Mouse (Mus musculus) left cerebral cortex, adult 8-10 months (tissue): ENCODE results near the gene Ncdn. TPM values are rescaled to one million over a fixed set of nuclear protein-coding genes. Genes with fewer than 3 reads are reported as not detected.

Experiments used
- DNase-seq, 2 experiments: peaks; one replicate each; pipeline ENCODE4 v3.0.0; 2022; ENCODE audit warnings: low spot score in 2 of 2
- total RNA-seq, 4 experiments: library from RNA; stranded (reverse); gene quantifications; 2 replicates each; pipeline ENCODE4 v1.2.4; 2022

The Ncdn gene
- total RNA-seq, 4 experiments from 2014 or later, result 980 to 990 (median 985) TPM

DNA sequence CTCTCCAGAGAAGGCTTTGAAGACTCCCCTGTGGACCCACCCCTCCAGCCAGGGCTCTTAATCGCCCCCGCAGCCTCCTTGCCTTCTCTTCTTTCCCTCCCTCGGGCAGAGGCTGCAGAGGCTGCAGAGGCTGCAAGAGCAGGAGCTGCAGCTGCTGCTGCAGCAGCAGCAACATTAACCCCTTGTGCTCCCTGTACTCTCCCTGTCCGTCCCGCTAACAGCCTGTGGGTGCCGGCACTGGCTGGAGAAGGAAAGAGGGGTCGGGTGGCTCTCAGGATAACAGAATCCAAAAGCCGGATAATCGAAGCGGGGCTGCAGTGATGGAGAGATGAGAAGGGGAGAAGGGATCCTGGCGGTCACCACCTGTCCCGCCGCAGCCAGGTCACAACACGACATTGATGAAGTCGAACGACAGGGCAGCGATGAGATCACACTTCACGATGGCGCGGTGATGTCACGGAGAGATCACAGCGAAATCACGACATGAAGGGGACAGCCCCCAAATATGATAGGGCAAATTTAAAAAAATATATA lies 563 bp downstream of the Ncdn start:
- DNase-seq, result peak in 1 of 2 experiments; percentile 36

DNA sequence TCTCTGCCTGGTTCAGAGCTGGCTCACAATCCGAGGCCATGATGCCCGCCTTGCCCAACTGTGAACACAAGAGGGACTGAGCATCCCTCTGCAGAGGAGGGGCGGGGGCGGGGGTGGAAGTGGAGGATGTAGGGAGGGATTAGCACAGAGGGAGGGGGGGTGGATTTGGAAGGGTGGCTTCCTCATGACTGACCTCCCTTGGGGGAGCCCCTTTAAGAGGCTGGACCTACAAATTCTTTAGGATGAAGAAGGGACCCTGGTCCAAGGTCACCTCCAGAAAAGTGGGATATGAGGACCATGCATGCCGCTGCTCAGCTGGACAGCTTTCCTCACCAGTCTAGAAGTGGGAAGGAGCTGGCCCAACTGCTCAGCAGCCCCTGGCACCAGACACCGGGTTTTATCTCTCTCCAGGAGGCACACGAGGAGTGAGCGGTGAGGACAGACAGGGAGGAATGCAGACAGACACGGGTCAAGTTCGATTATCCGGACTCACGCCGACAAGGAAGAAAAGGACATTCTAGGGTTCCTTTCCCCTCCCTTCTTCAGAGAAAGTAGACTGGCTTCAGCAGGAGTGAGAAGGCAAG lies 1.1 kb downstream of the Ncdn start:
- DNase-seq, result peak in 1 of 2 experiments; percentile 39

DNA sequence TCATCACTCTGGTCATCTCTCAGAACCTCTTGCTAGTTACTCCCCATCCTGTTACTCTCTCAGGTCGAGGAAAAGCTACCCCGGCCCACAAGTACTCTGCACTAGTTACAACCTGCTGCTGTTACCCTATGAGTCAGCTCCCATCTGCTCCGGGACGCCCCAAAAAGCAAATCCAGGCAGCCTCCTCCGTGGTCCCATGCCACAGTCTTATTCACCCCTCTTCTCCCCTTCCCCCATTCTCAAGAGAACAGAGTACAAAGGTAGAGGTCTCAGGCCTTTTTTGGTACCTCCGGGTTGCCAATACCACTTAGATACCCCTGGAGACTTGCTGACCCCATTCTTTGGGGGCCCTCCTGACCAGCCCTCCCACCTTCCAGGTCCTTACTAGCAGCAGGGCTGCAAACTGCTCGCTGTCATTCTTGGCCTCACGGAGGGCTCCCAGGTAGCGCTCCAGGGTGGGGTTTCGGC lies 1.6 kb downstream of the Ncdn start:
- peak in 1 of 2 experiments; percentile 48 for DNase-seq

DNA sequence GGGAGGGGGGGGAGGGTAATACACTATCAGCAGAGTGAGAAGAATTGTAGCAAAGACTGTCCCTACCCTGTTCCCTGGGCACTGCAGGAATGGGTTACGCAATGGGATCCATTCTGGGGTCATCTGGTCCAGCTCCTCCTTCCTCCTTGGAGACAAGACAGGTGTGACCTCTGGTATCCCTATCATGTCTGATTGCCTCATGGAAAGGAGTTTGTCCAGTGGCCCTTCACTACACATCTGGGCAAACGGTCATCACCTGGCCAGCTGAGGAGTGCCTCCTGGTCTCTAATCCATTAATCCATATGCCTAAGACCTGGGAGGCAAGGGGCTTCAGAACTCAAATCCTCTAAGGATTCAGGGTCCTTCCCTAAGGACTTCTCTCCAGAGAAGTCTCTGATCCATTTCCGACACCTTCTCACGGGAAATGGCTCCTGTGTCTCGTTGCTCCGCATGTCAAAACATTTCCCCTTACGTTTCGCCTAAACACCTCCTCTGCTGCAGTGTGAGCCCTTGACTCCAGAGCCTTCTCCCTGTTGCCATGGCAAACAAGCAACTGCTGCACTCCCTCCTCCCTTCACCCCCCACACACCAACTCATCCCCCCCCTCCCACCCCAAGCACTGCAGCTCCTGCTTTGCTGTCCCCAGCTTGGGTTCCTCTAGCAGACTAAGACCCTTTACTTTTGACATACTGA lies 2.2 kb downstream of the Ncdn start:
- peak in 1 of 2 experiments; percentile 38 for DNase-seq

DNA sequence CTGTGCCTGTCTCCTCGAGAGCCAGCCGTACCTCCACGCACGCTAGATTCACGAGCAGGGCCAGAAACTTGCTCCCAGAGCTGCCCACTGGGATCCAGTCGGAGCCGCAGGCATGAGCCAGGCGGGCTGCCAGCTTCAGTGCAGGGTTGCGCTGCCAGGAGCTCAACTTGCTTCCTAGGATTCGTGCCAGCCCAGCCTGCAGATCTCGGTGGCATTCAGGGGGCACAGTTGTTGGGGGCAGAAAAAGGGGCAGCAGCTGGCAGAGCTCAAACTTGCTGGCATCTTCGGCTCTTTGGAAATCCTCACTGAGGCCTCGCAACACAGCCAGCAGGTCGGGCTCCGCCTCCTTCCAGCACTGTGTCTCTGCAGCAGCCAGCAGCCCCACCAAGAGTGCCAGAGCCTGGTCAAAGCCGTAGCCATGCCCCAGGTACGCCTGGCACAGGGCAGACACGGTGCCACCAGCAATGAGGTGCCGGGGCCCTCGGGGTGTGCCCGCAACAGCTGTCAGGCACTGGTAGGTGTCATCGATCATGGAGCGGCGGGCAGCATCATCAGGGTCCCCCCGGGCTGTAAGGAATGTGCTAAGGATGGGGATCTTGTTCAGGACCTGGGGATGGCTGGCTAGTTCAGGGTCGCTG lies 3.1 kb downstream of the Ncdn start:
- DNase-seq, result peak in 1 of 2 experiments; percentile 74

DNA sequence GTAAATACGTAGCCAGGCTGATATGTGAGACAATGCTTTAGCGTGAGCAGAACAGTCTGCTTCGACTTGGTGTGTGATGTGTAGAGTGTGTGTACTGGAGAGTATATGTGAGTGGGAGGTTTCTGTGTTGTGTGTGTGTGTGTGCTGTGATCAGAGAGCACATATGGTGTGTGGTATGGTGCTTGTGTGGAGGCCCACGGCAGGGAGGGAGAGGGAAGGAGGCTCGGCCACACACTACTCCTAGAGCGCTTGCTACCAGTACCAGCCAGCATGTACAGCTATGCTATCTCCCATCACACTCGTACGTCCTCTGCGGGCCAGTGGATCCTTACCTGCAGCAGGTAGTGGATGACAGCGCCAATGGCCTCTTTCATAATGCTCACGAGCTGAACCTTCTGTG lies 3.7 kb downstream of the Ncdn start:
- DNase-seq, result peak in 1 of 2 experiments; percentile 73

DNA sequence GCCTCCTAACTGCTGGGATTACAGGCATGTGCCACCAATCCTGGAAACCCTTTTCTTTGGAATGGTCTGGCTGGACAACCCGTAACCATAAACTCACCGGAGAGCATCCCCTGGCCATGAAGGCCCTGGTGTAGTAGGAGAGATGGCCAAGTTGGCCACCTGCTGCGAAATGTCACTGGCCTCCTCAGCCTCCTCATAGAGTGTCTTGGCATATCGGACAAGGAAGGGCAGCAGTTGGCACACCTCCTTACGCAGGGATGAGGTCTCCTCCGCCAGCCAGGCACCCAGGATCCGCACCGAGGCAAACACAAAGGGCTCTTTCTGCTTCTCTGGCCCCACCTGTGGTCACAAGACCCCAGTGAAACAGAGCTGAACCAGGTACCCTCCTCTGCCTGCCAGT lies 4.9 kb downstream of the Ncdn start:
- no peak for DNase-seq

DNA sequence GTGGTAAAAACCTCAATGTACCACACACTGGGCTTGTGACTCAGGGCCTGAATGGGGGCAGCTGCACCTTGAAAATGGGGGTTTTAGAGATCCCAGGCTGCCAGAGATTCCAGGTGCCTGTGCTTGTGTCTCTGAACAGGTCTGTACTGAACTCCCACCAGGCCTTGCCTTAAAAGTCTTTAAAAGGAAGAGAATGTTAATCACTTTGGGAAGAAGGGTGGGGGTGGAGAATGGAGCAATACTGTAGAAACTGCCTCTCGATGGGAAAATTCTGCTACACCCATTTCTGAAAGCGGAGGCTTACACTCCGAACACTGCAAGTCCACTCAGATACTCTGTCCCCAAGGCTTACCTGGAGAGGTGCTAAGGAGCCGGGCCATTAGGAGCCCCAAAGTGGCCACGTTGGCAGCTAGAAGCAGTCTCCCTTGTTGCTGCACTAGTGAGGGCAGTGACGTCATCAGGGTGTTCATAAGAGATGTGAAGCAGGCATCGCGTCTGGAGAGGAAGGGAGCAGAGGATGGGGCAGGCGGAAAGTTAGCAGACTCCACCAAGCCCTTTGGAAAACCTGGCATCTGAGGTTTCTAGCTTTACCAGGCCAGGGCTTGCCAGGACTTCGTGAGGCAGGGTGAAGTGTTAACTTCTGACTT lies 6.9 kb downstream of the Ncdn start:
- no peak for DNase-seq

DNA sequence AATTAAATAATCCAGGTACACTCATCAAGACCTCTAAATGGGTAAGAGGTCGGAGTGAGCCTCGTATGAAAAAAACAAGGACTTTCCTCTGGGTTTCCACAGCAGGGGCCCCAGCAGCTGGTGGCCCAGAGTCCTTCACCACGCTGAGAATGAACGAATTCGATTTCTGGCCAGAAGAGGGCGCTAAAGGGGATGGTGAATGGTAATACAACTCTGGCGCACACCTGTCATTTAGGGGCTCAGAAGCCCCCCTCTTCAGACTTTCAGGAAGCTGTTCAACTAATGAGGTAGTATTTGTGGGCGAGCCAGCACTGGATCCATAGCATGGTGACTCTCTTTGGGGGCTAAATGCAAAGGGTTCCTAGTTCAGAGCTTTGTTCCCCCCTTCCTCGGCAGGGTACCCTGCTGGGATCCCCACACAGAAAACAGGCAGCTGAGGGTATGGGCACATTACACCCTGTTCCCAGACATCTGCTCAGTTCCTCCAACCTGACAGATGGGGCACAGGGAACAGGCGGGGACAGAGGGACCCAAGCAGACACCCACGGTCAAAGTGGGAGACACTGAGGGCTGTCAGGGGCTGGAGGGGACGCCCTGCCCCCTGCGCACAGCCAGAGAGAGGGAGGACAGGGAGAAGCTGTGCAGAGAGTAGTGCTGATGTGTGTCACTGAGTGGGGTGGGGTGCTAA lies 7.6 kb downstream of the Ncdn start:
- peak in 1 of 2 experiments; percentile 56 for DNase-seq

DNA sequence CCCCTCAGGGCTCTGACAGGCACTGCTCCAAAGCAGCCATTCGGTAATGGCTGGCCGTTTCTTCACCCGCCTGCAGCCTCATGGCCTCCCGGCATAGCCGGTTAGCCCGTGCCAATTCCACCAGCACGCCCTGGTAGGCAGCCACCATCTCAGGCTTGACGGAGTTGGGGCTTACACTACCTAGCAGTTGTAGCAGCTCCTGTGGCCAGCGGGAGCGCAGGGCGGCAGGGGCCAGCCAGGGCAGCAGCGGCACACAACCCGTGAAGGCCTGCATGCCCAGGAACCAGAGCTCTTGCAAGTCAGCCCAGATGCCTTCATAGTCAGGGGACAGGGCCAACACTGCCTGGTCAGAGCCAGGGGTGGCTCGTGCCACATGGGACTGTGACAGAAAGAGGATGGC lies 8.4 kb downstream of the Ncdn start:
- DNase-seq, result no peak

DNA sequence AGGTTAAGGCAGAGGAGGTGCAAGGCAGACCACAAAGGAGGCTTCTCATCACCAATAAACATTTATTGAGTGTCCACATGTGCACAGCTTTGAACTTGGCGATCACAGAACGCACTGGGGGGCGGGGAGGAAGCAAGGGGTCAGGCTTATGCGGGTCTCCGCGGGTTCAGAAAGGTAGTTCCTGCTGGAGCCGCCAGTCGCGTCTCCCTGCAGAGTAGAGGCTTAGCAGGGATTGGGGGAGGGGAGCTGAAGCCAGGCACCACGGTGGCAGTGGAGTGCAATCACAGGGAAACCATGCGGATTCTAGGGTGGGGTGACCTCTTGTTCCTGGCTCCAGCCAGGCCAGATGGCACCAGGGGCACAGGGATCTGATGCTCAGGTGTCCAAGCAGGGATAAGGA lies 9.5 kb downstream of the Ncdn start:
- DNase-seq, result no peak

DNA sequence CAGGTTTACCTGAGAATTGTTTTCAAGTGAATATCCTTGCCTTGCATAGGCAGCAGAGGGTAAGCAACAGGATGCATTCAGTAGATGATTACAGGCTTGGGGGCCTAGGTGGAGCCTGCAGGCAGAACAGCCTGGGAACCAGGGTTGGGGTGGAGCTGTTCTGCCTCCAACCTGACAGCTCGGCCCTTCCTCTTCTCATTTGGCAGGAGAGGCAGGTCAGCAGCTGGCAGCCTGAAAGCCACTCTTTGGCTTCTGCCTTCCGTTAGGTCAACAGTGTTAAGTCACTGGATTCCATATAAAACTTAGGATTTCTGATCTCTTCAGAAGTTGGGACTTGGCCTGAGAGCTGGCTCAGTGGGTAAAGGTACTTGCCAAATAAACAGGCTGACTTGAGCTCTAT lies 10.3 kb downstream of the Ncdn start:
- DNase-seq, result no peak

DNA sequence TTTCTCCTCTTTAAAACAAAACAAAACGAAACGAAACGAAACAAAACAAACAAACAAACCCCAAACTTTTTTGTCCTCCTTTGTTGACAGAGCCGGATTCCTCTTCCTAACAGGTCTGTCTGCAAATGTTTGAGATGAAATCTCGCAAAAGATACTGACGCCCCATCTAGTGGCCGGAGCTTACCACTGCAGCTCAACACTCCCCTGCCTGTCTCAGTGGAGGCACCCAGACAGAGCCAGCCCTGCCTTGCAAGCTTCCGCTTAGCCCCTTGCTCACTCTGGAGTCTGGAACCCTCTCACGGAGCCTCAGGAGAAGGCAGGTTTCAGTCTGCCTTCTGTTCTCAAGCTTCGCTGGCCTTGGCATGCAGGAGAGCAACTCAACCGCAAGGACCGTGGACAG lies 11.8 kb downstream of the Ncdn start:
- peak; percentile 56 to 76 for DNase-seq

DNA sequence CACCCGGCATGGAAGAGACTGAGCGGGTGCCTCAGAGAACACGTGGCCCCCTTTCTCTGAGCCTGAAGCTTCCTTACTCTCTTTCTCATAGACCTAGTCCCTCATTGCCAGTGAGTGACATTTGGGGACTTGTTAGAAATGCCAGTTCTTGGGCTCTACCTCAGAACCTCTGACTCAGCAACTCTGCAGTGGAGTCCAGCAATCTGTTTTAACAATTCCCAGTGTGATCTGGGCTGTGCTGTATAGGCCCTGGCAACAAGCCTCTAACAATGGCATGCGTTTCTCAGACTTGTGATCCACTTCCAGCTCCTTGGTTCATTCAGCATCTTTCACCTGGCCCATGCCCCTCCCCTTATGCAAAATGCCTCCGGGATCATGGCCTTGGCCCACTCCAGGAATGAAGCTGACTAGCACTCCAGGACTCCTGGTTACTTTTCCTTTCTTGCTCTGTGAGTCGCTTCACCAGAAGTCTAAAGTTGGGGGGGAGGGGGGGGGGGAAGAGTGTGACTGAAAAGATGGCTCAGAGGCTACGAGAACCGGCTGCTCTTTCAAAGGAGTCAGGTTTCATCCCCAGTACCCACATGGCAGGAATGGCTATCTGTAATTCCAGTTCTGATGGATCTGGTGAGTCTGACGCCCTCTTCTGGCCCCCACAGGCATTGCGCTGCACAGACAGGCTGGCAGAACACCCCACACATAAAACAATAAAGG lies 13.1 kb downstream of the Ncdn start:
- no peak for DNase-seq

DNA sequence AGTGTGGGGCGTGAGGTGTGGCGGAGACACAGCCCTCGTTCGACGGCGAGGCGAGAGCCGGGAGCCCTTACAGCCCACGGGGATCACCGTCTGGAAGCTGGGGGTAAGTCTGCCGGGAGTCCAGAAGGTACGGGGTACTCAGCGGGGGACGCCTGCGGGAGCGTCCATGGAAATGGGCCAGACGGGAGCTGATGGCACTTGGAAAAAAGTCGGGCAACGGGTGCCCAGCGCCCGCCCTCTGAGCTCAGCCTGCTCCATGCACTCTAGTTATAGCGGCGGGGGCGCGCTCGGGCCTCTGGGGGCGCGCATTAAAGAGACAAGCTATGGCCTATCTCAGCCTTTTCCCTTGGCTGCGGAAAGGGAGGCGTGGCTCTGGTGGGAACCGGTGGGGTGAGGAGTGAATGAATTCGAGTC lies 17.2 kb downstream of the Ncdn start, which contains the start of gene Tfap2e:
Tfap2e (minus strand) TSS at position 240 of the 414 bp plus-strand sequence.
- DNase-seq, result no peak

DNA sequence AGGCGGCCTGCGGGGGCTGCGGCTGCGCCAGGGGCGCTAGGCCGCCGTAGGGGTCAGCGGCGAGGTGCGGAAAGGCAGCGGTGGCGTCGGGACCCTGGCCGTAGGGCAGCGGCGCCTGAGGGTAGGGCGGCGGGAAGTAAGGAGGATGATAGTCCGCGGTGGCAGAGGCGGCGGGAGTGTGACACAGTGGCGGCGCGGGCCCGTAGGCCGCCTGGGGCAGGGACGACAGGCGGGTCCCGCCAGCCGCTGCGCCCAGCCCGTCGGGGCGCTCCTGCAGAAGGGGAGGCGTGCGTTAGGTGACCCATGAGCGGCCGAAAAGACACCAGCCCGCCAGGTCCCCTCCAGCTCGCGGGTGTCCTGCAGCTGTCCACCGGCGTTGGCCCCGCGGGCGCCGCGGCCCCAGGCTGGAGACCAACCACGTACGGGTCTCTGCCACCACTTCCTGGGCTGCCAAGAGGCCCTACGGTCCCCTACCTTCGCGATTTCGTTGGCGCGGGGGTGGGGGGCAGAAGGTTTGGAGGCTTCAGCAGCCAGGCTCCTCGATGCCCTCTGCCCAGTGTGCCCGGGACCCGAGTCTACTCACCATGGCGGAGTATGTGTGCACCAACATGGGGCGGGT lies 17.7 kb downstream of the Ncdn start:
- no peak for DNase-seq

DNA sequence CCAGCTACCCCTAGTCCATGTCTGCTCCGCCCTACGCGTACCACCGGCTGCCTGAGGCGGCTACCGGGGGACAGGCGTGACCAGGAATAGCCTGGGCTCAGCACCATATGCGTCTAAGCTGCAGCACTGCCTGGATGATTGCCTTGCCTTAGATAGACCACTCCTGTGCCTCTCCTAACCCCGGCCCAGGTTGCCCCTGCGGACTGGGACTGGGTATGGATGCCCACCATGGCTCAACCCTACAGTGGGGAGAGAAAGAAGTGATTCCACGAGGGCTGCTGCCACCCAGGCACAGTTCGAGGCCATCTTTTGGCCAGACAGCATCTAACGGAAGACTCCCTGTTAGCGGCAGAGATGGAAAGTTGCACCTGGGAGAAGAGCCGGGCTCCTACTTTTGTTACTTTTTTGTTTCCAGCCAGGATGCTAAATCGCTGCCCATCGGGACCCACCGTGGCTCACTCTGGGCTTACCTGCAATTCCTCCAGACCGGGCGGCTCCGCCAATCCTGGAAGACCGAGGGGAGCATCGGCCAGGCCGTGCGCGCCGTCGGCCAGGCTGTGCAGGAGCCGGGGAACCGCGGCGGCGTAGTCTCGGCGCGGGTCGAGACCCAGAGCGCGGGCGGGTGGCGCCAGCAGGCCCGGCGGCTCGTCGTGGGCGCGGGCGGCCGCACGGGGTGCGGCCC lies 18.4 kb downstream of the Ncdn start:
- DNase-seq, result no peak

DNA sequence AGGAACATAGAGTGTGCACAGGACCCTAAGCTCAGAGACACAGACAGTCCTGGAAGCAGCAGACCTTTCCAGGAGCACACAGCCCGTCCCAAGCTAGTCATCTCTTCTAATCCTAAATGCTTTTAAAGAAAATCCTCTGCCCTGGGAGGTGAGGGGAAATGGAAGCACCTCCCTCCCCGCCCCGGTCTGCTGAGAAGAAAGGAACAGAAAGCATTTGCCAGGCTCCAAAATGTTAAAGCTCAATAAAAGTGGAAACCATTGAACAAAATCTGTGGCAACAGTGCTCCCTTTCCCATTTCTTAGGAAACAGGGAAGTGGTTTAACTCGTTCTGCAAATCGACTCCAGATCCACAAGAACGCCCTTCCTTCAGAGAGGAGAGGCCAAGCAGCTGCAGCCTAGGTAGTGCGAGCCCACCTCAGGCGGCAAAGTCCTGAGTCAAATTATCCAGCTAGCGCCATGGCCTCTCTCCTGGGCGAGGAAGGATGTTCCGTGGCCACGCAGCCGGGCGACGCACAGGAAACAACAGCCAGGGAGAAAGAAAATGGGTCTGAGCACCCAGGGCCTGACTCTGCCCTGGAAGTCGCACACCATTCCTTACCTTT lies 19.1 kb downstream of the Ncdn start:
- DNase-seq, result no peak
